Mouse (Mus musculus) kidney, adult 2 months (tissue): Measurements from ENCODE around the gene Kcnj6.

Experiments
- CTCF ChIP-seq: fragments of 200-500 bp; conservative IDR thresholded peaks from 2 replicates; pipeline ENCODE4 v1.5.1; 2011; ENCODE audit warnings: low read depth, mild to moderate bottlenecking, control low read depth, low read length, moderate library complexity, mixed read lengths; ENCODE audit not compliant: insufficient read depth, insufficient read length
- POLR2A ChIP-seq: fragments of 200-500 bp; IDR thresholded peaks from one replicate; pipeline ENCODE4 v1.6.1; 2011; ENCODE audit warnings: low read depth, low read length, control low read depth

- TF ChIP-seq CTCF (no peak), POLR2A (no peak)
These were observed 78.3 kb downstream of the Kcnj6 start for GRCm38 (mm10) chr16:94919177-94919576.
